Mouse (Mus musculus) lung, adult 2 months (tissue): Measurements from ENCODE around the gene Tm2d3.

ENCODE experiments used
- CTCF ChIP-seq: fragments of 200-500 bp; IDR thresholded peaks from 2 replicates; pipeline ENCODE4 v1.5.1; 2011; ENCODE audit warnings: mild to moderate bottlenecking, low read length, control low read depth; ENCODE audit not compliant: insufficient read depth
- POLR2A ChIP-seq: fragments of 200-500 bp; IDR thresholded peaks from 2 replicates; pipeline ENCODE4 v1.6.1; 2011; ENCODE audit warnings: low read depth, mild to moderate bottlenecking, control low read depth, low read length, borderline replicate concordance; ENCODE audit errors: extremely low read depth

- TF ChIP-seq CTCF, result no peak
- no peak for TF ChIP-seq POLR2A
Observed at GRCm38 (mm10) chr7:65684256-65684835, 6.6 kb upstream of the Tm2d3 start.
